Mouse (Mus musculus): ENCODE data around the gene Ccn6. TPM values are rescaled to one million over a fixed set of nuclear protein-coding genes. Genes with fewer than 3 reads are reported as not detected.

The Ccn6 gene
- polyA plus RNA-seq, 1 experiment from 2014 or later, result 0.28 TPM

DNA sequence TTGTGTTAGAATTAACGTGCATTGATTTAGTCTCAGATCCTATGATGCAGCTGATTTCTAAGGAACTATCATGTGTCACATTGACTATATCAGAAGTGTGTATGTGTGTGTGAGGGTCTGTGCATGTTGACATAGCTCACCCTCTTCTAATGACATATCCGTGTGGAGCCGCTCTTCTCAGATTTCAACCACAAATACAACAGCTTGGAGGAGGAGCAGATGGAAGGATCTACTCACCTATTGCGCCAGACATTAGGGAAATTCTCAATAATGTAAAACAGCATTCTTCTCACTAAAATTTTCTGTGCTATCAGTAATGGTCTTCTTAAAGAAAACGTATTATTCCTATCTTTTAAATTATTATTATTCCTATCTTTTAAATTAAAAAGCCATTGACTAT lies 6.9 kb downstream of the Ccn6 start:
- no peaks in the 10 kb centered on the region for H3K9me3 ChIP-seq (replicated peaks)
- WGBS, result 92% methylated on average over 5 of the region's 5 CpGs
- no peak overlapping the region for H3K4me2 ChIP-seq
- no peaks in the 10 kb centered on the region for H3K4me1 ChIP-seq
- H3K27me3 ChIP-seq, result no peaks in the 10 kb centered on the region
- ATAC-seq, result no peak
- no peak overlapping the region for H3K27ac ChIP-seq
- no peak overlapping the region for H3K9ac ChIP-seq
- H3K36me3 ChIP-seq (ENCODE audit: poor library complexity, severe bottlenecking), result no peaks in the 10 kb centered on the region
- no peak overlapping the region for H3K4me3 ChIP-seq

DNA sequence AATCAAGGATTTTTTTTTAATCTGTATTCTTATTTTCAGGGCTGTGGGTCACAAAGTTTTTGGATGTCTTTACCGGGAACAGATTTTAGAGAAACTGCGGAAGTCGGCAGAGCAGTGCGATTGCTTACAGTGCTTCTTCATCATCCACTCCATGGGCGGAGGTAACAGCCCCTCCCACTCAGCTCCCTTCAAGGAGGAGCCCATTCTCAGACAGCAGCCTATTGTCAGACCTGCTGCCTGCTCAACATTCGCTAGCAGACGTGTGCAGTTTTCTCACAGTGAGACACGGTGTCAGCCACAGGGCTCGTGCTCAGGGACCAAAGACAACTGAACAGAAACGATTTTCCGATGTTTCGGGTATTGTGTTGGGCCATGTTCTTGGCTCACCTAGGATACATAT lies 21.4 kb downstream of the Ccn6 start:
- Histone ChIP-seq H3K4me1 (no peaks in the 10 kb centered on the region), H3K27me3 (no peaks in the 10 kb centered on the region), H3K27ac (no peak overlapping the region), H3K36me3 (ENCODE audit: poor library complexity, severe bottlenecking) (peaks cover 72% of the 10 kb centered on the region), H3K9ac (no peak overlapping the region), H3K4me3 (no peak overlapping the region), H3K9me3 (replicated peaks) (no peaks in the 10 kb centered on the region), H3K4me2 (no peak overlapping the region)
- no peak for ATAC-seq
- 81% methylated on average over 12 of the region's 12 CpGs for WGBS

DNA sequence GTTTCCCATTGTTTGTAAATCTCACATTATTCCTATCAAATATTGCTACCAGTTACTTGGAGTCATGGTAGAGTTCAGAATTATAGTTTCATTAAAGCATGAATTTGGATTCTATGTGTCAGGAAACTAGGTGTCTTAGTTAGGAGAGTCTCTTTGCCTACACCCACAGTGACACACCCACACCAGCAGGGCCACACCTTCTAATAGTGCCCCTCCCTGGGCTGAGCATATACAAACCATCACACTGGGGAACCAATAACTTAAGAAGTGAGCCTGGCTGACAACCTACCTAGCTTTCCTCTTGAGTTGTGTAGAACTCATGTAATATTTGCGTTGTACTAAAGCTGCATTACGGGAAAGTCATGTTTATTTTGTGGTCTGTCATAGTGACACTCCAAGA lies 22.2 kb downstream of the Ccn6 start:
- H3K9ac ChIP-seq, result no peak overlapping the region
- no peaks in the 10 kb centered on the region for H3K4me1 ChIP-seq
- no peaks in the 10 kb centered on the region for H3K9me3 ChIP-seq (replicated peaks)
- no peak overlapping the region for H3K4me3 ChIP-seq
- H3K27me3 ChIP-seq, result no peaks in the 10 kb centered on the region
- no peak overlapping the region for H3K27ac ChIP-seq
- H3K4me2 ChIP-seq, result no peak overlapping the region
- peaks cover 74% of the 10 kb centered on the region for H3K36me3 ChIP-seq (ENCODE audit: poor library complexity, severe bottlenecking)
- ATAC-seq, result no peak
- 96% methylated on average over 2 of the region's 2 CpGs for WGBS

DNA sequence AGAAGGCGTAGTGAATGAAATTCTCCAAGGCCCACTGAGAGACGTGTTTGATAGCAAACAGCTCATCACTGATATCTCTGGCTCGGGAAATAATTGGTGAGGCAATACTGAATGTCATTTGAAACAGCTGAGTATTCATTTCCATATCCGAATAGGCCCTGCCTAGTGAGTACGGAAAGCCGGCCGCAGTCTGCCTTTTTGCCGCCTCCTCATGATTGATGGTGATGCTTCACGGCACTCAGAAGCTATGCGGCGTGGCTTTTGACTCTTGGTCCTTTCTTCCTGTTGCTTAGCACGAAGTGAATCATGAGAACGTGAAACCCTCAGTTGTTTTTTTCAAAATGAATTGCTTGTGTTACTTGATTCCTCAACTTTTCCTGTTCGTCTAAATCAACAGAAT lies 22.8 kb downstream of the Ccn6 start:
- H3K4me3 ChIP-seq, result no peak overlapping the region
- no peak for ATAC-seq
- no peaks in the 10 kb centered on the region for H3K9me3 ChIP-seq (replicated peaks)
- H3K27ac ChIP-seq, result no peak overlapping the region
- no peak overlapping the region for H3K4me2 ChIP-seq
- WGBS, result 93% methylated on average over 14 of the region's 14 CpGs
- H3K27me3 ChIP-seq, result no peaks in the 10 kb centered on the region
- H3K4me1 ChIP-seq, result no peaks in the 10 kb centered on the region
- H3K9ac ChIP-seq, result no peak overlapping the region
- H3K36me3 ChIP-seq (ENCODE audit: poor library complexity, severe bottlenecking), result peaks cover 70% of the 10 kb centered on the region

DNA sequence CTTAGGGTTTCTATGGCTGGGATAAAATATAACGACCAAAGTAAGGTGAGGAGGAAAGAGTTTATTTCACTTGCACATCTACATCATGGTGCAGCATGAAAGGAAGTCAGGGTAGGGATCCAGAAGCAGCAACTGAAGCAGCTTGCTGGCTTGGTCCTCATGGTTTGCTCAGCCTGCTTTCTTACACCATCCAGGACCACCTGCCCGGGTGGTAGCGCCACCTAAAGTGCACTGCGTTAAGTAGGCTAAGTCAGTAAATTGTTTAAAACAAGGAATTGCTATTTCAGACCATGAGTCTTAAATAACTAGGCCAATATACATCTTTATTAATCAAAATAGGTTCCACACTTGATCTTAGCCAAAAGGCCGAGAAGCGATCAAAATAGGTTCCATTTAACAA lies 24.8 kb downstream of the Ccn6 start:
- Histone ChIP-seq H3K4me1 (peaks cover 10% of the 10 kb centered on the region), H3K27me3 (no peaks in the 10 kb centered on the region), H3K4me2 (no peak overlapping the region), H3K36me3 (ENCODE audit: poor library complexity, severe bottlenecking) (peaks cover 52% of the 10 kb centered on the region), H3K9me3 (replicated peaks) (no peaks in the 10 kb centered on the region), H3K9ac (no peak overlapping the region), H3K27ac (no peak overlapping the region), H3K4me3 (no peak overlapping the region)
- 86% methylated on average over 6 of the region's 6 CpGs for WGBS
- no peak for ATAC-seq

DNA sequence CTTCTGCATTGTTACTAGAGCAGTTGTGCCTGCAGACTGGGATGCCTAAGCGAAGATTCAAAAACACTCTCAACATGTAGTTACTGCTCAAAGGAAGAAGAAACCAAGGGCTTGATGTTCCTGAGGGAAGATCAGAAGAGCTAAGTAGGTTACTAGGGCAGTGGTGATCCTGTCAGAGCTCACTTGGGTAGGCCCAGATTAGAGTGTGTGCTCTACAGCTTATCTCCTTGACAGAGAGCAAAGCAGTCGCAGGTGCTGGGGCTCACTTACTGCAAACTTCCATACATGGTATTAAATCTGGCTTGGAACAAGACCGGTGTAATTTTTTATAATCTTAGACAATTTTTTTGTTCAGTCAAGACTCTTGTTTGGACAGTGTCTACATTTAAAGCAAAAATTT lies 25.8 kb downstream of the Ccn6 start:
- Histone ChIP-seq H3K4me1 (peaks cover 10% of the 10 kb centered on the region), H3K36me3 (ENCODE audit: poor library complexity, severe bottlenecking) (peaks cover 50% of the 10 kb centered on the region), H3K4me2 (no peak overlapping the region), H3K27ac (no peak overlapping the region), H3K27me3 (no peaks in the 10 kb centered on the region), H3K9me3 (replicated peaks) (no peaks in the 10 kb centered on the region), H3K4me3 (no peak overlapping the region), H3K9ac (no peak overlapping the region)
- no peak for ATAC-seq
- 95% methylated on average over 3 of the region's 3 CpGs for WGBS

DNA sequence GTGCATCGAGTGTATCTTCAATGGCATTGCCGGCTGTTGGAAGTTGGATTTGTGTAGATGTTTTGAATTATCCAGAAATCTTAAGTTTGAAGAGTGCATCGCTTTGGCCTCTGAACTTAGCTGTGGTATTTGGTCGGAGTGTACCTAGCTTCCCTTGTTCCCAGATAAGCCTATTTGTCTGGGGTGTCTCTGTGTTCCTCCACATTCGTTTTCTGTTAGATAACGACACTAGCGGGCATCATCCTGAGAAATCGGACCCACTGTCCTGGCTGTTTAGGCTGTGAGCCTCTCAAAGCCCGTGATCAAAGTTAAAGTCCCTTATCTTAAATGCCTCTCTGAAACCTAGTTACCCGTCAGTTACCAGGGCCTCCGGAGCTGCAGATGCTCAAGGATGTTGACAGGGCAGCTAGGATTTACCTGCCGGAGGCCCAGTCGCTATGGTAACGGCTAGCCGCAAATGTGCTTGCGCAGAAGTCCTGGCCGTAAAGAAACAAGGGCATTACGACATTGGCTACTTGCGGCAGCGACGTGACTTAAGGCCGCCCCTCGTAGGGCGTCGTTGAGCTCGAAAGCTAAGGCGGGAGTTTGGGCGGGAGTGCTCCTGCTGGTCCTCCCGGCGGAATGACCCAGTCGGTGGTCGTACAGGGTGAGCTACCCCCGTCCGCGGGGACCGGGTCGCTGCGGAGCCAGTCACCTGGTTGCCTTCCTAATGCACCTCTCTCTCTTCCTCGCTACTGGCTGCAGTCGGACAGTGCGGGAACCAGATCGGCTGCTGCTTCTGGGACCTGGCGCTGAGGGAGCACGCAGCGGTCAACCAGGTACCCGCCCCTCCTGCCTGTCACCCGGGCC lies 29.9 kb downstream of the Ccn6 start, which contains the start of the genes Fam229b and Tube1:
Gene Fam229b, minus strand, starts transcription at position 453 of the 849 bp plus-strand sequence.
Gene Tube1, plus strand, starts transcription at position 515 of the 849 bp plus-strand sequence.
- 4% methylated on average over 47 of the region's 47 CpGs for WGBS
- peak within 1 kb of the TSS; percentile 77 for H3K4me3 ChIP-seq
- H3K9ac ChIP-seq, result peak within 1 kb of the TSS; percentile 83
- peaks cover 10% of the 10 kb centered on the region for H3K4me1 ChIP-seq
- H3K36me3 ChIP-seq (ENCODE audit: poor library complexity, severe bottlenecking), result peaks cover 21% of the 10 kb centered on the region
- no peaks in the 10 kb centered on the region for H3K27me3 ChIP-seq
- H3K27ac ChIP-seq, result peak within 1 kb of the TSS; percentile 46
- H3K4me2 ChIP-seq, result peak within 1 kb of the TSS; percentile 93
- peak; percentile 95 for ATAC-seq
- no peaks in the 10 kb centered on the region for H3K9me3 ChIP-seq (replicated peaks)

DNA sequence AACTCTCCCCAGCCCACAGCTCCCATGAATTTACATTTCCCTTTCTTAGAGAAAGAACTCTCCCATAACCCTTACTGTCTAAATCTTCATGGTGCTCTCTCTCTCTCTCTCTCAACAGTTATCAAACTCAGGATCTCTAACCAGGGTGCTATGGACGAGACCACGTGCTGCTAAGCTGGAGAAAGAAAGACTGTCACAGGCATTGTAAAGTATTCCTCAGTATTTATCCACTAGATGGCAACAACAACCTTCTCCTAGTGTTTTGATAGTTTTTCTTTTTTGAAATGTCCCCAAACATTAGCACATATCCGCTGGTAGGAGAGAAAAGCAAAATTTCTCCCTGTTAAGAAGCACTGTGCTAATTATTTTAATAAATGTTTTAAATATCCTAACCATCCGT lies 42.2 kb downstream of the Ccn6 start:
- H3K9ac ChIP-seq, result no peak overlapping the region
- 39% methylated on average over 4 of the region's 4 CpGs for WGBS
- H3K4me2 ChIP-seq, result no peak overlapping the region
- no peak overlapping the region for H3K4me3 ChIP-seq
- ATAC-seq, result 0 out of 2 replicates have a peak, but pooled peaks have one; percentile 19
- H3K4me1 ChIP-seq, result no peaks in the 10 kb centered on the region
- no peaks in the 10 kb centered on the region for H3K9me3 ChIP-seq (replicated peaks)
- H3K27ac ChIP-seq, result no peak overlapping the region
- H3K36me3 ChIP-seq (ENCODE audit: poor library complexity, severe bottlenecking), result 0 out of 2 replicates have a peak, but pooled peaks cover 4% of the 10 kb centered on the region
- no peaks in the 10 kb centered on the region for H3K27me3 ChIP-seq

DNA sequence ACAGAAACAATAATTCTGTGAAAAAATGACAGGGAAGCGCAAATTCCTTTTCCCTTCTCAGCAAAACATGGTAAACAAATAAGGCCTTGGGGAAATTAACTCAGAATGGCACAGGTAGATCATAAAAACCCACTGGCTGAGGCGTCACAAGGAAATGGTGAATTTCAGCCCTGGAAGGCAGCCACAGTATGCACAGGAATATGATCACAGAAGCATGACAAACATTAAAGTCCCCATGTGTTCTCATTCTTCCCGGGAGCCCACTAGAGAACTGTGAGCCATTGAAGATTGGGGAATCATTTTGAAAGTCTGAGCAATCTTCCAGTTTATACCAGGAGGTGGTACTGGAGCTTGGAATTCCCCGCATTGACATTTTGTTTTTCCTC lies 54.1 kb downstream of the Ccn6 start:
- Histone ChIP-seq H3K4me1 (no peaks in the 10 kb centered on the region), H3K4me3 (no peak overlapping the region), H3K9ac (no peak overlapping the region), H3K4me2 (no peak overlapping the region), H3K36me3 (ENCODE audit: poor library complexity, severe bottlenecking) (no peaks in the 10 kb centered on the region), H3K27ac (no peak overlapping the region), H3K27me3 (no peaks in the 10 kb centered on the region), H3K9me3 (replicated peaks) (no peaks in the 10 kb centered on the region)
- no peak for ATAC-seq
- 72% methylated on average over 4 of the region's 4 CpGs for WGBS

DNA sequence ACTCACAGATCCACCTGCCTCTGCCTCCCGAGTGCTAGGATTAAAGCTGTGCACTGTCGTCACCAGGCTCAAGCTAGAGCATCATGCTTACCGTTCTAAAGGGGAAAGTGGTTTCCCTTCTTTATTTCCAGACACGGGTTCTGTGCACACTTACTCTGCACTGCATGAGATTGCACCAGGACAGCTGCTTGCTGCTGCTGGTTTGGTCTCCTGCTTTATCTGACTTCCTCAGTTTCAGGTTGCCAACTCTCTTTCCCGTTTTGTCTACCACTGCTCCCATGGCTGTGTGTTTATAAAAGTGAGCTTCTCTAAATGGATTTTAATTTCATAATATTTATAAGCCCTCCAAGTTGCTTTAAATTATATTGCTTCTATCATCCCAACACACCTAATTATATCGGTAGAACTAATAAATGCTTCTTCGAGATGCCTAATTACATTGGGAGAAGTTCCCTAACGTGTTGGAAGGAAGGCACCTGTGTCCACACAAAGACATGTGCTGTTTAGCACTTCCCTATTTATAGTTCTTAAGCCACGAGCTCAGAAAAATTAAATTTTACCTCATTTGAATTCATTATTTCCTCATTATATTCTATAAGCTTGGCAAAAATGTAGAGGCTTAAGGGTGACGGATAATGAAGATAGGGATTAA lies 54.6 kb downstream of the Ccn6 start:
- no peaks in the 10 kb centered on the region for H3K9me3 ChIP-seq (replicated peaks)
- WGBS, result 69% methylated on average over 10 of the region's 10 CpGs
- no peak overlapping the region for H3K4me2 ChIP-seq
- no peaks in the 10 kb centered on the region for H3K27me3 ChIP-seq
- H3K4me1 ChIP-seq, result no peaks in the 10 kb centered on the region
- H3K27ac ChIP-seq, result no peak overlapping the region
- no peak overlapping the region for H3K9ac ChIP-seq
- H3K4me3 ChIP-seq, result no peak overlapping the region
- 0 out of 2 replicates have a peak, but pooled peaks have one; percentile 19 for ATAC-seq
- no peaks in the 10 kb centered on the region for H3K36me3 ChIP-seq (ENCODE audit: poor library complexity, severe bottlenecking)

DNA sequence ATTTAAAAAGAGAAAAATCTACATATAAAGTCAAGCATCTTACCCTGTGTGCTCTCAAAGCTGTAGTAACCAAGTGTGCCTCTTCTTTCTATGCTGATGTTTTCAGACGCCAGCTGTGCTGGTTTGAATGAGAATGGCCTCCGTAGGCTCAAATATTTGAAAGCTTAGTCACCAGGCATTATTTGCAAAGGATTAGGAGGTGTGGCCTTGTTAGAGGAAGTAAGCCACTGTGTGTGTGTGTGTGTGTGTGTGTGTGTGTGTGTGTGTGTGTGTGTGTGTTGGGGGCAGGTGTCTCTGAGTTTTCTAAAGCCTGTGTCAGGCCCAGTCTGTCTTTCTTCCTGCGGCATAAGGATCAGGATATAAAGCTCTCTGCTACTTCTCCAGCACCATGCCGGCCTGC lies 56.7 kb downstream of the Ccn6 start:
- H3K4me1 ChIP-seq, result no peaks in the 10 kb centered on the region
- WGBS, result 14% methylated on average over 3 of the region's 4 CpGs
- H3K36me3 ChIP-seq (ENCODE audit: poor library complexity, severe bottlenecking), result no peaks in the 10 kb centered on the region
- no peak overlapping the region for H3K4me2 ChIP-seq
- no peaks in the 10 kb centered on the region for H3K27me3 ChIP-seq
- no peak overlapping the region for H3K27ac ChIP-seq
- ATAC-seq, result no peak
- no peak overlapping the region for H3K9ac ChIP-seq
- no peak overlapping the region for H3K4me3 ChIP-seq
- no peaks in the 10 kb centered on the region for H3K9me3 ChIP-seq (replicated peaks)

DNA sequence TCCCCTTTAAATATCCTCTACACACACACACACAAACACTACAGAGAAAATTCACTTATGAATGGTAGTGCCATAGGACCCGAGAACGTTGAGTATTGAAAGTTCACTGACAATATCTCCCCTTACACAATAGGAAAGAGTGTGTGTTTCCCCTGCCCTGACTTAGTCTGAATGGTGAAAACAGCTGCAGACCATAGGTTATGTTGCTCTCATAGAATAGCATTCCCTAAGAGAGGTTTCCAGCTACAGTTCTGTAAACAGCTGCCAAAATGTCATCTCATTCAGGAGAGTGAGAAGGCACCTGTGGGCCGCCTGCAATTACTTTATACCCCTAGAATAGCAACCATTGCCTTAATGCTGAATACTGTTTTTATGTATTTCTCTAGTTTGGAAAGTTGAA lies 57.2 kb downstream of the Ccn6 start:
- no peaks in the 10 kb centered on the region for H3K4me1 ChIP-seq
- 47% methylated on average over 3 of the region's 3 CpGs for WGBS

More for the DNA sequence above, 57.2 kb downstream of the Ccn6 start:
- Histone ChIP-seq H3K4me2 (no peak overlapping the region), H3K4me3 (no peak overlapping the region), H3K9ac (no peak overlapping the region), H3K27ac (no peak overlapping the region), H3K36me3 (ENCODE audit: poor library complexity, severe bottlenecking) (no peaks in the 10 kb centered on the region), H3K27me3 (no peaks in the 10 kb centered on the region), H3K9me3 (replicated peaks) (no peaks in the 10 kb centered on the region)
- ATAC-seq, result no peak

Measured in forebrain, embryonic 13.5 days (tissue).